Mouse (Mus musculus) intestine, embryonic 15.5 days (tissue): ENCODE measurements at regions not wholly inside any gene's neighbourhood (a gene's known extent, or its start where the extent isn't known, plus 50 kb on each side); places are given as distances from the start of the nearest gene placed in this dataset.

Experiments
- ATAC-seq: fragments of 200-750 bp; cut with Nextera tagmentation; 2 replicates; pipeline ENCODE4 v1.8.0; 2017; ENCODE audit warnings: moderate TSS enrichment, moderate library complexity
- H3K27ac ChIP-seq: fragments of 300-500 bp; sonication (generic); 2 replicates; pipeline ENCODE4 v1.5.1; 2015; ENCODE audit warnings: mild to moderate bottlenecking, inconsistent platforms
- H3K27me3 ChIP-seq: fragments of 300-500 bp; sonication (generic); replicated peaks from 2 replicates; pipeline ENCODE4 v1.6.1; 2015; ENCODE audit warnings: inconsistent platforms
- H3K36me3 ChIP-seq: fragments of 300-500 bp; sonication (generic); 2 replicates; pipeline ENCODE4 v1.6.1; 2015; ENCODE audit warnings: inconsistent platforms
- H3K4me1 ChIP-seq: fragments of 300-500 bp; sonication (generic); replicated peaks from 2 replicates; pipeline ENCODE4 v1.6.1; 2015; ENCODE audit warnings: inconsistent platforms
- H3K4me2 ChIP-seq: fragments of 300-500 bp; sonication (generic); replicated peaks from 2 replicates; pipeline ENCODE4 v1.6.1; 2015; ENCODE audit warnings: mild to moderate bottlenecking, inconsistent platforms
- H3K4me3 ChIP-seq: fragments of 300-500 bp; sonication (generic); replicated peaks from 2 replicates; pipeline ENCODE4 v1.5.1; 2015; ENCODE audit warnings: inconsistent platforms
- H3K9ac ChIP-seq: fragments of 300-500 bp; sonication (generic); 2 replicates; pipeline ENCODE4 v1.6.1; 2015; ENCODE audit warnings: inconsistent platforms
- H3K9me3 ChIP-seq: fragments of 300-500 bp; sonication (generic); 2 replicates; pipeline ENCODE4 v1.6.1; 2016; ENCODE audit warnings: inconsistent platforms
- WGBS: fragments of 180-500 bp; shearing (Covaris S2); methylation state at CpG from one replicate; pipeline ENCODE4 v1.1.7; 2015; 5-methylcytosine and 5-hydroxymethylcytosine counted together

DNA sequence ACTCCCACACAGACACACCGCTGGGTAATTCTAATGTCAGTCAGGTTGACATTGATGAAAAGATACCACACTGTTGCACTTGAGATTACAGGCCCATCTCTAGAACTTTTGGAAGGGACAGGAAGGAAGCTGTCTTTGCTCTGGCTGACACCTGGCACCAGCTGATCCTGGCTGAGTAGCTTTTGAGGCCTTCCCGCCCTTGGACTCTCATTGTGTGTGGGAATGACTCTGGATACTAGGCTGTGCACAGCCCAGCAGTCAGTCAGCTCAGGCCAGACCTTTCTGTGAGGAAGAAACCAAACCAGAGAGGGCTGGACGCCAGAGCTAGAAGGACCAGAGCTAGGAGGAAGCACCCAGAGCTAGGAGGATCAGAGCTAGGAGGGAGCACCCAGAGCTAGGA, 149.0 kb upstream of the 1600014C23Rik start:
- H3K9ac ChIP-seq, result no peak overlapping the region
- ATAC-seq, result no peak
- 67% methylated on average over 3 of the region's 3 CpGs for WGBS
- no peak overlapping the region for H3K4me2 ChIP-seq
- H3K36me3 ChIP-seq, result no peaks in the 10 kb centered on the region
- peaks cover 27% of the 10 kb centered on the region for H3K4me1 ChIP-seq
- H3K27me3 ChIP-seq, result no peaks in the 10 kb centered on the region
- H3K27ac ChIP-seq, result no peak overlapping the region
- H3K9me3 ChIP-seq, result no peaks in the 10 kb centered on the region
- no peak overlapping the region for H3K4me3 ChIP-seq

DNA sequence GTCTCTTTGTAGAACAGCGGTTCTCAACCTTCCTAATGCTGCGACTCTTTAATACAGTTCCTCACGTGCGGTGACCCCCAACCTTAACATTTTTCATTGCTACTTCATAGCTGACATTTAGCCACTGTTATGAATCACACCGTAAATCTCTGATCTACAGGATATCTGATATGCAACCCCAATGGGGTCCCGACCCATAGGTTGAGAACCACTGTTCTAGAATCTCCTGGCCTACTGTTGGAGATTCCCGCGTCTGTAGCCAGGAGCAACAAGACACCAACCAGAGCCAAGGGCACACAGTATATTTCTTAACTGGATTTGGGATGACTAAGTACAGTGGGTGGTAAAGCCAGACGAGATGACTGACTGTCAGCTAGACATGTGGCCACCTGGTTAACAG, 147.6 kb upstream of the 1600014C23Rik start:
- no peak overlapping the region for H3K9ac ChIP-seq
- ATAC-seq, result no peak
- no peak overlapping the region for H3K27ac ChIP-seq
- no peaks in the 10 kb centered on the region for H3K36me3 ChIP-seq
- no peak overlapping the region for H3K4me3 ChIP-seq
- H3K4me2 ChIP-seq, result no peak overlapping the region
- H3K9me3 ChIP-seq, result no peaks in the 10 kb centered on the region
- 92% methylated on average over 9 of the region's 9 CpGs for WGBS
- peaks cover 31% of the 10 kb centered on the region for H3K4me1 ChIP-seq
- no peaks in the 10 kb centered on the region for H3K27me3 ChIP-seq

GRCm38 (mm10) chr17:45880761-45881160, 147.1 kb upstream of the 1600014C23Rik start:
- ATAC-seq, result no peak
- H3K9ac ChIP-seq, result no peak overlapping the region
- no peak overlapping the region for H3K4me2 ChIP-seq
- no peaks in the 10 kb centered on the region for H3K36me3 ChIP-seq
- H3K27me3 ChIP-seq, result no peaks in the 10 kb centered on the region
- H3K4me3 ChIP-seq, result no peak overlapping the region
- WGBS, result 86% methylated on average over 6 of the region's 6 CpGs
- no peak overlapping the region for H3K27ac ChIP-seq
- H3K9me3 ChIP-seq, result no peaks in the 10 kb centered on the region
- H3K4me1 ChIP-seq, result peaks cover 27% of the 10 kb centered on the region

- Histone ChIP-seq H3K9ac (no peak overlapping the region), H3K27ac (no peak overlapping the region), H3K4me2 (no peak overlapping the region), H3K9me3 (no peaks in the 10 kb centered on the region), H3K4me1 (peaks cover 16% of the 10 kb centered on the region), H3K27me3 (no peaks in the 10 kb centered on the region), H3K36me3 (no peaks in the 10 kb centered on the region), H3K4me3 (no peak overlapping the region)
- 71% methylated on average over 6 of the region's 6 CpGs for WGBS
- no peak for ATAC-seq
Observed at GRCm38 (mm10) chr17:45879478-45880250, 146.0 kb upstream of the 1600014C23Rik start.

DNA sequence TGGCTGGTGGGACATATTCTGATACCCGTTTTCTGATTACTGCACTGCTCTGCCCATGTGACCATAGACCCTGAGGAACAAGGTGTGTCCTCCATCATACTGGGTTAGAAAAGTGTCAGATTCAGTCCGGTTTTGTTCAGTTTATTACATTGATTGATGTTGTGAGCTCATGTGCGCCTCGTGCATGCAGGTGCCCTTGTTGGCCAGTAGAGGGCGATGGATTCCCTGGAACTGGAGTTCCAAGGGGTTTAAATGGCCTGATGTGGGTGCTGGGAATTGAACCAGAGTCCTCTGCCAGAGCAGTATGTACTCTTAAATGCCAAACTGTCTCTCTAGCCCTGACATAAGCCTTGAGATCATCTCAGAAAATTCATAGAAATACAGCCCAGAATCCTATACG, 144.8 kb upstream of the 1600014C23Rik start:
- Histone ChIP-seq H3K36me3 (no peaks in the 10 kb centered on the region), H3K9ac (no peak overlapping the region), H3K4me1 (peaks cover 18% of the 10 kb centered on the region), H3K4me3 (no peak overlapping the region), H3K4me2 (no peak overlapping the region), H3K9me3 (no peaks in the 10 kb centered on the region), H3K27ac (no peak overlapping the region), H3K27me3 (0 out of 2 replicates have a peak, but pooled peaks cover under 1% of the 10 kb centered on the region)
- ATAC-seq, result no peak
- WGBS, result 79% methylated on average over 6 of the region's 6 CpGs

GRCm38 (mm10) chr17:45875325-45875724, 141.7 kb upstream of the 1600014C23Rik start:
- H3K4me1 ChIP-seq, result peaks cover 34% of the 10 kb centered on the region
- no peak overlapping the region for H3K4me2 ChIP-seq
- no peak for ATAC-seq
- H3K27ac ChIP-seq, result no peak overlapping the region
- H3K36me3 ChIP-seq, result no peaks in the 10 kb centered on the region
- WGBS, result 90% methylated on average over 8 of the region's 8 CpGs
- no peak overlapping the region for H3K9ac ChIP-seq
- no peaks in the 10 kb centered on the region for H3K9me3 ChIP-seq
- H3K27me3 ChIP-seq, result 0 out of 2 replicates have a peak, but pooled peaks cover 3% of the 10 kb centered on the region
- no peak overlapping the region for H3K4me3 ChIP-seq

DNA sequence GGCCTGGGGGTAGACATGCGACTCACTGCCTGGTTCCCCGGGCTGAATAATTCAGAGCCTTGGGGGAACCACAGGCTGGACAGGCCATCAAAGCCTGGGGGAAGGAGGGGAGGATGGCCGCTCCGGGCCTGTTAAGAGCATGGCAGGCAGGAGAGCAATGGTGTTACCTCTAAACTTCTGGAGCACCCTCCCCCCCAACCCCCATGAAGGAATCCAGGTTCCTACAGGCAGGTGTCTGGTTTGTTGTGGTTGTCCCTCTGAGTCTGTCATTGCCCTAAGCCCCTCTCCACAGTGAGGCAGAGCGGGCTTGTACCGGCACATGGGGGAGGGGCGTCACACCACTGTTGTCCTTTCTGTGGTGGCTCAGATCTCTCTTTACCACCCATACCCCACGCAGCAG, 140.4 kb upstream of the 1600014C23Rik start:
- H3K4me1 ChIP-seq, result peaks cover 37% of the 10 kb centered on the region
- ATAC-seq, result no peak
- peak overlapping the region; percentile 43 for H3K4me2 ChIP-seq
- WGBS, result 33% methylated on average over 8 of the region's 8 CpGs
- H3K27me3 ChIP-seq, result 0 out of 2 replicates have a peak, but pooled peaks cover 3% of the 10 kb centered on the region
- no peaks in the 10 kb centered on the region for H3K36me3 ChIP-seq
- no peak overlapping the region for H3K4me3 ChIP-seq
- no peak overlapping the region for H3K9ac ChIP-seq
- H3K9me3 ChIP-seq, result no peaks in the 10 kb centered on the region
- peak overlapping the region; percentile 36; the same call in 1 of the 2 replicates for H3K27ac ChIP-seq

DNA sequence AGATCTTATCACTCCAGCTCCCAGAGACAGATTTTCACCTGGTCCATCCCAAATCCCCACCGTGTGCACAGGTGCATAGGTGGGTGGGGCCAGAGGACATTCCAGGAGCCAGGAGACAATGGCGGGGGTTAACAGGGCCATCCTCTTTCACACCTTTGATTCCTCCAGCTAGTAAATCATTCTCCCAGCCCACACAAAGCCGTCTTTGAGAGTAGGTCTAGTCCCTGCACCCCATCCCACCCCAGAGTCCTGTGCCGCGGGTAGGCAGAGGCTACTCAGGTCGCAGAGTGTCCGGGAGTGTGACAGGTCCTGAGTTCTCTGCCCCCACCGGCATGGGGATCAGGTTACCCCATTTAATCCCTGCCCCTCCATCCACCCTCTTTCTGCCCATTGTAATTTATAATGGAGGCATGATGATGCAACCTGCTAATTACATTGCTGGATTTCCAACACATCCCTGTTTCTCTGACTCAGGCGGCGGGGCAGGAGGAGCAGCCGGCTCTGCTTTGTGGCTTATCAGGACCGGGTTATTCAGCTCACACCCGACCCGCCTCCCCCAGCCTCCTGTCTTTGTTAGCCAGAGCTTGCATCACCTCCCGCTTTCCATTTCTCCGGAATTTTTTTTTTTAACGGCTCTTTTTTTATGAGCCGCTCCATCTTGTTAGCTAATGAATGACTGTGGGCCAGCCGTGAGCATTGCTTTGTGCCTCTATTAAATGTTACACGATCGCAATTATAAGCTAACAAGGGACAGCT, 139.7 kb upstream of the 1600014C23Rik start:
- H3K4me2 ChIP-seq, result peak overlapping the region; percentile 43
- ATAC-seq, result peak; percentile 75
- no peak overlapping the region for H3K9ac ChIP-seq
- H3K4me3 ChIP-seq, result no peak overlapping the region
- no peaks in the 10 kb centered on the region for H3K9me3 ChIP-seq
- H3K4me1 ChIP-seq, result peaks cover 43% of the 10 kb centered on the region
- H3K27me3 ChIP-seq, result 0 out of 2 replicates have a peak, but pooled peaks cover 3% of the 10 kb centered on the region
- peak overlapping the region; percentile 36; the same call in 1 of the 2 replicates for H3K27ac ChIP-seq
- H3K36me3 ChIP-seq, result no peaks in the 10 kb centered on the region
- WGBS, result 9% methylated on average over 21 of the region's 21 CpGs

- peak overlapping the region; percentile 43 for H3K4me2 ChIP-seq
- 0 out of 2 replicates have a peak, but pooled peaks cover 3% of the 10 kb centered on the region for H3K27me3 ChIP-seq
Observed at GRCm38 (mm10) chr17:45871666-45872653, 138.3 kb upstream of the 1600014C23Rik start.

DNA sequence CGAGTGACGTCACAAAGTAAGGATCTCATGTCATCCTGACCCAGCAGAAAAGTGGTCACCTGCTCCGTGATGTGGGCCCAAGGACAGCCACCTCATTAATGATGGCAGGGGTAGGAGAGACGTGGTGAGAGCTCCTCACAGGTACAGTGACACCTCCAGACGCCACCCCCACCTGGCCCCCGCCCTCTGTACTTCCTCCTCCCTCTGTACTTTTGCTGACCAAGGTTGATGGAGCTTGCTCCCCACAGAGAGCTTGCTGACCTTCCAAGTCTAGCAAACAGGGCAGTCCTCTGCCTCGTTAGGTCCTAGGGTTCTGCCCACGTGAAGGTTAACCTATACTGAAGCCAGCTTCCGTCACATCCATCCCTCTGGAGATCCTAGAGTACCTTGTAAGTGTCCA, 137.4 kb upstream of the 1600014C23Rik start:
- Histone ChIP-seq H3K4me3 (no peak overlapping the region), H3K4me1 (peaks cover 52% of the 10 kb centered on the region), H3K9me3 (no peaks in the 10 kb centered on the region), H3K27me3 (0 out of 2 replicates have a peak, but pooled peaks cover 3% of the 10 kb centered on the region), H3K4me2 (no peak overlapping the region), H3K9ac (no peak overlapping the region), H3K36me3 (no peaks in the 10 kb centered on the region), H3K27ac (no peak overlapping the region)
- 85% methylated on average over 9 of the region's 9 CpGs for WGBS
- ATAC-seq, result no peak

More at GRCm38 (mm10) chr17:45871666-45872653, 138.3 kb upstream of the 1600014C23Rik start:
- H3K9me3 ChIP-seq, result no peaks in the 10 kb centered on the region
- H3K9ac ChIP-seq, result no peak overlapping the region
- H3K27ac ChIP-seq, result peak overlapping the region; percentile 66
- ATAC-seq, result peak; percentile 64
- 38% methylated on average over 22 of the region's 22 CpGs for WGBS
- peaks cover 47% of the 10 kb centered on the region for H3K4me1 ChIP-seq
- H3K36me3 ChIP-seq, result no peaks in the 10 kb centered on the region
- H3K4me3 ChIP-seq, result no peak overlapping the region

- Histone ChIP-seq H3K4me3 (no peak overlapping the region), H3K4me1 (peaks cover 59% of the 10 kb centered on the region), H3K36me3 (no peaks in the 10 kb centered on the region), H3K27ac (no peak overlapping the region; the same call in 1 of the 2 replicates), H3K4me2 (no peak overlapping the region), H3K9ac (no peak overlapping the region), H3K27me3 (0 out of 2 replicates have a peak, but pooled peaks cover 3% of the 10 kb centered on the region), H3K9me3 (no peaks in the 10 kb centered on the region)
- no peak for ATAC-seq
- 40% methylated on average over 17 of the region's 17 CpGs for WGBS
Observed at GRCm38 (mm10) chr17:45869014-45869968, 135.6 kb upstream of the 1600014C23Rik start.
